Mouse (Mus musculus) liver, adult 2 months (tissue): Measurements from ENCODE around the gene a. TPM values are rescaled to one million over a fixed set of nuclear protein-coding genes. Genes with fewer than 3 reads are reported as not detected.

Experiments used
- DNase-seq: peaks from one replicate; pipeline ENCODE4 v3.0.0-alpha.2; 2011; ENCODE audit warnings: low read depth, low spot score; ENCODE audit errors: extremely low read depth
- H3K27ac ChIP-seq: fragments of 200-500 bp; replicated peaks from 2 replicates; pipeline ENCODE4 v1.5.1; 2012; ENCODE audit warnings: low read depth, mild to moderate bottlenecking, control low read depth, inconsistent platforms, low read length; ENCODE audit not compliant: insufficient read depth
- H3K27me3 ChIP-seq: fragments of 200-500 bp; 2 replicates; pipeline ENCODE4 v1.6.1; 2012; ENCODE audit warnings: mild to moderate bottlenecking, moderate library complexity, low read length, inconsistent platforms; ENCODE audit not compliant: control insufficient read depth, insufficient read depth
- H3K36me3 ChIP-seq: fragments of 200-500 bp; 2 replicates; pipeline ENCODE4 v1.6.1; 2012; ENCODE audit warnings: low read length, inconsistent platforms; ENCODE audit not compliant: control insufficient read depth, insufficient read depth
- H3K4me1 ChIP-seq: fragments of 200-500 bp; 2 replicates; pipeline ENCODE4 v1.6.1; 2011; ENCODE audit warnings: low read length; ENCODE audit not compliant: control insufficient read depth, insufficient read depth
- H3K4me3 ChIP-seq: fragments of 200-500 bp; 2 replicates; pipeline ENCODE4 v1.5.1; 2011; ENCODE audit warnings: low read depth, mild to moderate bottlenecking, control low read depth, low read length, moderate library complexity; ENCODE audit not compliant: insufficient read depth
- H3K79me2 ChIP-seq: fragments of 200-500 bp; 2 replicates; pipeline ENCODE4 v1.6.1; 2012; ENCODE audit warnings: inconsistent platforms, mild to moderate bottlenecking, low read length, moderate library complexity; ENCODE audit not compliant: control insufficient read depth, insufficient read depth
- H3K9ac ChIP-seq: fragments of 200-500 bp; 2 replicates; pipeline ENCODE4 v1.6.1; 2012; ENCODE audit warnings: low read depth, mild to moderate bottlenecking, control low read depth, inconsistent platforms, low read length
- CTCF ChIP-seq: fragments of 200-500 bp; IDR thresholded peaks from 2 replicates; pipeline ENCODE4 v1.5.1; 2011; ENCODE audit warnings: low read depth, low read length, control low read depth
- POLR2A ChIP-seq: fragments of 200-500 bp; IDR thresholded peaks from 2 replicates; pipeline ENCODE4 v1.6.1; 2011; ENCODE audit warnings: low read length, control low read depth; ENCODE audit not compliant: insufficient read depth; ENCODE audit errors: extremely low read depth
- WGBS: fragments of 180-500 bp; shearing (Covaris S2); methylation state at CpG from one replicate; pipeline ENCODE4 v1.1.7; 2018; 5-methylcytosine and 5-hydroxymethylcytosine counted together
- polyA plus RNA-seq: library from polyadenylated mRNA; depleted of rRNA; stranded (reverse); fragments of >200 nt; gene quantifications from 2 replicates; pipeline ENCODE4 v1.2.3, GENCODE M21; 2012
- total RNA-seq: library from RNA; depleted of rRNA; stranded (reverse); fragments of >200 nt; gene quantifications from 2 replicates; pipeline ENCODE4 v1.2.3, GENCODE M21; 2014

a gene
- total and polyA plus RNA-seq, 2 experiments: not detected

- Histone ChIP-seq H3K36me3 (no peaks in the 10 kb centered on the region), H3K27ac (no peak overlapping the region), H3K79me2 (no peaks in the 10 kb centered on the region), H3K9ac (no peak overlapping the region), H3K27me3 (no peaks in the 10 kb centered on the region), H3K4me3 (no peak overlapping the region), H3K4me1 (no peaks in the 10 kb centered on the region)
- WGBS: 84% methylated on average over 9 of the region's 9 CpGs
- peak; percentile 34; the same call in 1 of the 2 replicates for TF ChIP-seq CTCF
- no peak for TF ChIP-seq POLR2A
- peak; percentile 14 for DNase-seq
Measured at GRCm38 (mm10) chr2:154764828-154765497, 26.2 kb upstream of the a start.

DNA sequence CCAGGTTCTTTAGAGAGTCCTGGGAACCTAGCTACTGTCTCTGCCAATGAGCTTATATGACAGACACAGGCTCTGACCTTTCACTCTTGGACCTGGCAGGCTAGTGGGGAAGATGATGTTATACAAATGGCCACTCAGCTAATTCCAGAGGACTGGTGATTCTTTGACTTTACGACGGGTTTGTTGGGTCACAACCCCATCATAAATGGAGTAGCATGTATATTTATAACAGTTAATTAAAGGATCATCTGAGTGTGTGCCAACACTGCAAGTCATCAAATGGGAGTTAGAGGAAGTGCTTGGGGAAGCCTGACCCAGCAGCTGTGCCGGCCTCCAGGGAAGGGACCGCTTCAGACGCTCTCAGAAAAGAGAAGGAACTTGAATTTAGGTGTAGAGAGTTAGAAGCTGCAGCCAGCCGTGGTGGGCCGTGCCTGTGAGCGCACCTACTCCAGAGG, 25.6 kb upstream of the a start:
- no peak for DNase-seq
- Histone ChIP-seq H3K4me1 (no peaks in the 10 kb centered on the region), H3K27me3 (no peaks in the 10 kb centered on the region), H3K4me3 (no peak overlapping the region), H3K27ac (no peak overlapping the region), H3K79me2 (no peaks in the 10 kb centered on the region), H3K36me3 (no peaks in the 10 kb centered on the region), H3K9ac (no peak overlapping the region)
- no peak for TF ChIP-seq CTCF
- TF ChIP-seq POLR2A: no peak
- 70% methylated on average over 8 of the region's 8 CpGs for WGBS

DNA sequence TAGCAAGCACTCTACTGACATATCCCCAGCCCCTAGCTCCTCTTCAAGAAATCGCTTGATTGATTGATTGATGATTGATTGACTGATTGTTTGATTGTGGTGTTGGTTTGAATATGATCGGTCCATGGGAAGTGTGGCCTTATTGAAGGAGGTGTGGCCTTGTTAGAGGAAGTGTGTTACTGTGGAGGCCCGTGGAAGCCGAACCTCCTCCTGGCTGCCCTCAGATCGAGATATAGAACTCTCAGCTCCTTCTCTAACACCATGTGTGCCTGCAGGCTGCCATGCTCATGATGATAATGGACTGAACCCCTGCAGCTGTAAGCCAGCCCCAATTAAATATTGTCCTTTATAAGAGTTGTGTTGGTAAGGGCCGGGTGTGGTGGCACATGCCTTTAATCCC, 24.2 kb upstream of the a start:
- no peak overlapping the region for H3K27ac ChIP-seq
- TF ChIP-seq CTCF (no peak), POLR2A (no peak)
- no peaks in the 10 kb centered on the region for H3K79me2 ChIP-seq
- H3K9ac ChIP-seq: no peak overlapping the region
- no peaks in the 10 kb centered on the region for H3K36me3 ChIP-seq
- no peaks in the 10 kb centered on the region for H3K4me1 ChIP-seq
- no peak overlapping the region for H3K4me3 ChIP-seq
- DNase-seq: no peak
- no peaks in the 10 kb centered on the region for H3K27me3 ChIP-seq
- 86% methylated on average over 6 of the region's 6 CpGs for WGBS

- H3K4me3 ChIP-seq: no peak within 1 kb of the TSS
- H3K79me2 ChIP-seq: no peaks in the 10 kb centered on the region
- H3K36me3 ChIP-seq: no peaks in the 10 kb centered on the region
- no peak for DNase-seq
- TF ChIP-seq POLR2A (no peak), CTCF (no peak)
- no peaks in the 10 kb centered on the region for H3K4me1 ChIP-seq
- no peak within 1 kb of the TSS for H3K27ac ChIP-seq
- H3K27me3 ChIP-seq: no peaks in the 10 kb centered on the region
- H3K9ac ChIP-seq: no peak within 1 kb of the TSS
Measured at GRCm38 (mm10) chr2:154769930-154770329, 21.3 kb upstream of the a start, which contains the start of gene Gm14214. Gene Gm14214, minus strand, starts transcription at chr2:154770030.

DNA sequence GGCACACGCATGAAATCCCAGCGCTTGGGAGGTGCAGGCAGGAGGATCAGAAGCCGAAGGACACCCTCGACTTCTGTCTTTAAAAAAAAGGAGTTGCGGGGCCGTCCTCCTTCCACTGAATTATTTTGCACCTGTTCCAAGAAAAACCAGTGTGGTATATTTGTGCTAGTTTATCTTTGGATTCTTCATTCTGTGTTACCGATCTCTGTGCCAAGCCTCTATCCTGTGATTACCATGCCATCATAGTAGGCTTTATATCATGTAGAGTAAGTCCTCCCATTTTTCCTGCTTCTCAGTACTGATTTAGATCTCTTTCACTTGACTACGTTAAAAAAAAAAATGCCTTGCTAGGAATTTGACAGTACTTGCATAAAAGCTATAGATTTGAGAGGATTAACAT, 19.6 kb upstream of the a start:
- no peaks in the 10 kb centered on the region for H3K27me3 ChIP-seq
- TF ChIP-seq POLR2A (no peak), CTCF (no peak)
- H3K36me3 ChIP-seq: no peaks in the 10 kb centered on the region
- no peak overlapping the region for H3K27ac ChIP-seq
- H3K9ac ChIP-seq: no peak overlapping the region
- no peaks in the 10 kb centered on the region for H3K79me2 ChIP-seq
- peaks cover 5% of the 10 kb centered on the region; the same call in 1 of the 2 replicates for H3K4me1 ChIP-seq
- WGBS: 90% methylated on average over 8 of the region's 8 CpGs
- H3K4me3 ChIP-seq: no peak overlapping the region
- DNase-seq: no peak

- Histone ChIP-seq H3K27ac (no peak overlapping the region), H3K27me3 (no peaks in the 10 kb centered on the region), H3K9ac (no peak overlapping the region), H3K4me3 (no peak overlapping the region), H3K79me2 (no peaks in the 10 kb centered on the region), H3K4me1 (peaks cover 5% of the 10 kb centered on the region; the same call in 1 of the 2 replicates), H3K36me3 (no peaks in the 10 kb centered on the region)
- no peak for TF ChIP-seq POLR2A
- no peak; the same call in 1 of the 2 replicates for TF ChIP-seq CTCF
- no peak for DNase-seq
- WGBS: 83% methylated on average over 1 of the region's 1 CpGs
Measured at GRCm38 (mm10) chr2:154774032-154774431, 17.2 kb upstream of the a start.
